Mouse (Mus musculus): ENCODE measurements around the gene Fhit. TPM values are rescaled to one million over a fixed set of nuclear protein-coding genes. Genes with fewer than 3 reads are reported as not detected.

Gene Fhit
- polyA plus RNA-seq, 1 experiment: not detected

DNA sequence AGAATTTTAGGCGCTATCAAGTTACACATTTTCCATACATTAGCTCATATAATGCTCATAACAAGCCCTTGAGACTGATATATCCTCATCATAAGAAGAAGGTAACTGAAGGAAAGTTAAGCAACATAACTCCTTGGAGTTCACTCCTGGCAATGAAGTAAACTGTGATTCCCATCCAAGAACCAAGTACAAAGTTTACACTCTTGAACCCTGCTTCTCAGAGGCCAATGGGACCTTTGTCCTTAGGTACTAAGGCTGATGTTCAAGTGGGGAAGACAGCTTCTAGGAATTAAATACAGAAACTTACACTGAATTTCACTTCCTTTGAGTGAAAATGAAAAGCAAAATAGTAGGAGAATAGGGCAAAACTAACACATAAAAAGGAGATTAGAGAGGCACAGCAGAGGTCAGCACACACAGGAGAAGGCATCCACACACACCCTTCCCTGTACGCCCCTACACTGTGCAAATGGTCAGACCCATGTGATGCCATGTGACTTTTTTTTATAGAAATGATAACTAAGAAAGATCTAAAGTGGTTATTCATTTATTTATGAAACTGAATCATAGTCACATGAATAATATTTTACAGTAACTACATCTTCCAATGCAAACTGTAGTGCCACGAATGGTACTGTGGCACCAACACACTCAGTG, 752.4 kb downstream of the Fhit start:
- Histone ChIP-seq H3K4me1 (ENCODE audit: control insufficient read depth) (no peaks in the 10 kb centered on the region), H3K9me3 (ENCODE audit: control insufficient read depth, low read length) (no peaks in the 10 kb centered on the region), H3K4me3 (replicated peaks) (no peak overlapping the region), H3K36me3 (ENCODE audit: control insufficient read depth) (no peaks in the 10 kb centered on the region), H3K27me3 (ENCODE audit: control insufficient read depth) (no peaks in the 10 kb centered on the region)
- TF ChIP-seq TAL1 (IDR thresholded peaks at IDR 0.05; ENCODE audit: low read length): no peak
- TF ChIP-seq GATA1 (IDR thresholded peaks at IDR 0.05; ENCODE audit: low read length): no peak

DNA sequence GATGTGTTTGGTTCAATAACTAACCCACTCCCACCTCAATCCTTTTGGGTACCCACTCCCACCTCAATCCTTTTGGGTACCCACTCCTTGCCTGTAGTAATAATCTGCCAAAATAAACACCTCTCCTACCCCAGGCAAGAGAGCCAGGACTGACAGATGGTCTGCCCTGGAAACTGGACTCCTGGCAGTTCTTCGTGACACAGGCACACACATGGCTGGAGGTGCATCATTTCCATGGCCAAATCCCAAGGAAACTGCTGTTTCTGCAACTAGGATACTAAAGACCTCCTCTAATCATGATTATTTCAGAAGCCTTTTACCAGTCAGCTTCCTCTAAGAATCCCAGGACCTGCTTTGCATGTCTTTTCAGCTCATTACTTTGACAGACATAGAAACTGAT, 756.5 kb downstream of the Fhit start:
- Histone ChIP-seq H3K4me3 (replicated peaks) (no peak overlapping the region), H3K9me3 (ENCODE audit: control insufficient read depth, low read length) (no peaks in the 10 kb centered on the region), H3K27me3 (ENCODE audit: control insufficient read depth) (no peaks in the 10 kb centered on the region), H3K36me3 (ENCODE audit: control insufficient read depth) (no peaks in the 10 kb centered on the region), H3K4me1 (ENCODE audit: control insufficient read depth) (no peaks in the 10 kb centered on the region)
- TF ChIP-seq GATA1 (IDR thresholded peaks at IDR 0.05; ENCODE audit: low read length) (no peak), TAL1 (IDR thresholded peaks at IDR 0.05; ENCODE audit: low read length) (no peak)

DNA sequence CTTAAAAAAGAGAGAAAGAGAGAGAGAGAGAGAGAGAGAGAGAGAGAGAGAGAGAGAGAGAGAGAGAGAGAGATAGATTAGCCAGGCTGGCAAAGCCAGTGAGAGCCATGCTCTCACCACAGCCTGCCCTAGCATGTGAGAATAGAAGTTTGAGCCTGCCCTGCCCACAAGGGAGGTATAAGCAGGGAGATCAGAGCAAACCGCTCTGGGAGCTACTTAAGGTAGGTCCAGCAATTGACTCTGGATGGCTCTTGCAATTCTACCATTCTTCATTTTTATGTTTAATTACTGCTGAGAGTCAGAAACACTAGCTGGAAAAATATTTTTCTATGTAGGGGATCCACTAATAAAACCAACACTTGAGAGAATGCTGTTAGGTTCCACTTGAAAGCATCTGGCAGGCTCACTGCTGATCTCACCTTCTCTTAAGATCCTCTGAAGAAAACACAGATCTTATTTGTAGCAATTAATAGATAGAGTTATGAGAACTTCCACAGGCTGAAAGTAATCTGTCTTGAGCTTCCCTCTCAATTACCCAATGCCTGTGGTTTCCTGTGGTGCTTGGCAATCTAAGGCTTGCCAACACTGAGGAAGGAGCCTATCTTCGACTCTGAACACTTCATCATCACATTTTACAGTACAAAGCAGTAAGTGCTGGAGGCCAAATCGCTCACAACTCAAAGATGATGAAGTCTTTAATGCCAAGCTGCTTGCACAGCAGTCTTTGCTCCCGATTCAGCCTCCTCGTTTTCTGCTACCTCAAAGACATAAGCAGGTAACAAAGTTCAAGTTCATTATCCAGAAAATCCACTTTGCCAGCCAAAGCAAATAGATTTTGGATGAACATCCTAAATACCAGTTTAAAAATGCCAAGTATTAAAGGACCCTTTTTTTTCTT, 793.8 kb downstream of the Fhit start:
- Histone ChIP-seq H3K36me3 (ENCODE audit: control insufficient read depth) (no peaks in the 10 kb centered on the region), H3K27me3 (ENCODE audit: control insufficient read depth) (no peaks in the 10 kb centered on the region), H3K4me1 (ENCODE audit: control insufficient read depth) (no peaks in the 10 kb centered on the region), H3K9me3 (ENCODE audit: control insufficient read depth, low read length) (no peaks in the 10 kb centered on the region), H3K4me3 (replicated peaks) (no peak overlapping the region)
- no peak for TF ChIP-seq TAL1 (IDR thresholded peaks at IDR 0.05; ENCODE audit: low read length)
- TF ChIP-seq GATA1 (IDR thresholded peaks at IDR 0.05; ENCODE audit: low read length): no peak

- no peak overlapping the region for H3K4me3 ChIP-seq (replicated peaks)
- TF ChIP-seq GATA1 (IDR thresholded peaks at IDR 0.05; ENCODE audit: low read length) (no peak), TAL1 (IDR thresholded peaks at IDR 0.05; ENCODE audit: low read length) (no peak)
- H3K27me3 ChIP-seq (ENCODE audit: control insufficient read depth): no peaks in the 10 kb centered on the region
Measured at GRCm38 (mm10) chr14:10366808-10367207, 795.0 kb downstream of the Fhit start.

GRCm38 (mm10) chr14:10364281-10364680, 797.6 kb downstream of the Fhit start:
- Histone ChIP-seq H3K27me3 (ENCODE audit: control insufficient read depth) (no peaks in the 10 kb centered on the region), H3K4me1 (ENCODE audit: control insufficient read depth) (no peaks in the 10 kb centered on the region), H3K9me3 (ENCODE audit: control insufficient read depth, low read length) (no peaks in the 10 kb centered on the region), H3K36me3 (ENCODE audit: control insufficient read depth) (no peaks in the 10 kb centered on the region), H3K4me3 (replicated peaks) (no peak overlapping the region)
- TF ChIP-seq TAL1 (IDR thresholded peaks at IDR 0.05; ENCODE audit: low read length): no peak
- TF ChIP-seq GATA1 (IDR thresholded peaks at IDR 0.05; ENCODE audit: low read length): no peak

More at GRCm38 (mm10) chr14:10366808-10367207, 795.0 kb downstream of the Fhit start:
- H3K36me3 ChIP-seq (ENCODE audit: control insufficient read depth): no peaks in the 10 kb centered on the region
- H3K9me3 ChIP-seq (ENCODE audit: control insufficient read depth, low read length): no peaks in the 10 kb centered on the region
- H3K4me1 ChIP-seq (ENCODE audit: control insufficient read depth): no peaks in the 10 kb centered on the region

DNA sequence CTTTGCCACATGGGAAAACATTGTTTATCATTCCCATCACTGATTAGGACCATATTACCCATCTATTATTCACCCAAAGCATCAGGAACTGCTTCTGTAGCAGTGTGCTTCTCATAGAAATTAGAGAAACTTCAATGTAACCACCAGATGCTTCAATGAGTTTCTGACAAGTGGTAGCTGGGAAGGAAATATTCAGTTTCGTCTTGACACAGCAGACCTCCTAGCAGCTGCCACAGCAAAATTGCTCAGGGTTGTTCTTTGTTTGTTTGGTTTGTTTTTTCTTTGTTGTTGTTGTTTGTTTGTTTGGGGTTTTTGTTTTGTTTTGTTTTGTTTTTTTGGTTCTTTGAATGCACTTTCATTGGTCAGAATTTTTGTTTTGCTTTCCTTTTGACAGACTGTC, 798.5 kb downstream of the Fhit start:
- Histone ChIP-seq H3K9me3 (ENCODE audit: control insufficient read depth, low read length) (no peaks in the 10 kb centered on the region), H3K36me3 (ENCODE audit: control insufficient read depth) (no peaks in the 10 kb centered on the region)
- no peak for TF ChIP-seq TAL1 (IDR thresholded peaks at IDR 0.05; ENCODE audit: low read length)
- no peak for TF ChIP-seq GATA1 (IDR thresholded peaks at IDR 0.05; ENCODE audit: low read length)

GRCm38 (mm10) chr14:10345905-10346304, 815.9 kb downstream of the Fhit start:
- H3K9me3 ChIP-seq (ENCODE audit: control insufficient read depth, low read length): no peaks in the 10 kb centered on the region
- no peaks in the 10 kb centered on the region for H3K27me3 ChIP-seq (ENCODE audit: control insufficient read depth)
- H3K36me3 ChIP-seq (ENCODE audit: control insufficient read depth): no peaks in the 10 kb centered on the region
- TF ChIP-seq GATA1 (IDR thresholded peaks at IDR 0.05; ENCODE audit: low read length) (no peak), TAL1 (IDR thresholded peaks at IDR 0.05; ENCODE audit: low read length) (no peak)
- H3K4me3 ChIP-seq (replicated peaks): no peak overlapping the region
- no peaks in the 10 kb centered on the region for H3K4me1 ChIP-seq (ENCODE audit: control insufficient read depth)

More for the DNA sequence above, 798.5 kb downstream of the Fhit start:
- Histone ChIP-seq H3K4me1 (ENCODE audit: control insufficient read depth) (no peaks in the 10 kb centered on the region), H3K27me3 (ENCODE audit: control insufficient read depth) (no peaks in the 10 kb centered on the region), H3K4me3 (replicated peaks) (no peak overlapping the region)

DNA sequence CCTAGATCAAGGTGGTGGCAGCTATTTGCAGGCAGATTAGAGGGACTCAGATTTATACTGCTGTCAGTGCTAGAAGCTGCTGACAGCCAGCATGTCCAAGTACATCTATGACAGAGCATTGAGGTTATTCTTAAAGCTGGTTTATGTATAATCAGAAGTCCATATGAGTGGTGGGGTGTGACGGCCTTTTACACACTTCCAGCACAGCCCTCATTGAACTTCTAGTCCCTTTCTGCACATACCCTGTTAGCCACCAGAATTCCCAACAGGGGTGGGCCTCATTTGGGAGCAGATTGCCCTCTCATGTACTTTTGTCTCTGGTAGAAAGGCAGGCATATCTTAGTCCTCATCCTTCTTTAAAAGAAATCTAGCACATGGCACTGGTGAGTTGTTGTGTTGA, 817.8 kb downstream of the Fhit start:
- no peak for TF ChIP-seq TAL1 (IDR thresholded peaks at IDR 0.05; ENCODE audit: low read length)
- no peak for TF ChIP-seq GATA1 (IDR thresholded peaks at IDR 0.05; ENCODE audit: low read length)
- Histone ChIP-seq H3K36me3 (ENCODE audit: control insufficient read depth) (no peaks in the 10 kb centered on the region), H3K4me1 (ENCODE audit: control insufficient read depth) (no peaks in the 10 kb centered on the region), H3K9me3 (ENCODE audit: control insufficient read depth, low read length) (no peaks in the 10 kb centered on the region), H3K27me3 (ENCODE audit: control insufficient read depth) (no peaks in the 10 kb centered on the region), H3K4me3 (replicated peaks) (no peak overlapping the region)

DNA sequence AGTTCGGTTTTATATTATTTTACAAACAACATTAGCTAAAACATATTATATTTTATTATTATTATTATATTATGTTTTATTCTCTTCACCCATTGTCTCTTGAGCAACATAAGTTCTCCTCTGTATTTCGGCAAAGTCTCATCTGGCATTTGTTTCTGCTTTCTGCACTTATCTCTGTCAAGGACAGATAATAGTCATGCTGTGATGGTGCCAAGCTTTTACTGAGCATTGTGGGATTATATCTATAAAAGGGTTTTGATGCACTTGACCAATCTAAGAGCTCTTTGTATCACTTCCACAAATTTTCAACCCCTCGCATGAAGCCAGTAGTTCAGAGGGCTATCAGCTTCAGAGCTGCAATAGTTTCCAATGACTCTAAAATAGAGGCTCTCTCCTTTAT, 845.1 kb downstream of the Fhit start:
- no peak for TF ChIP-seq TAL1 (IDR thresholded peaks at IDR 0.05; ENCODE audit: low read length)
- Histone ChIP-seq H3K27me3 (ENCODE audit: control insufficient read depth) (no peaks in the 10 kb centered on the region), H3K36me3 (ENCODE audit: control insufficient read depth) (no peaks in the 10 kb centered on the region)

More for the DNA sequence above, 845.1 kb downstream of the Fhit start:
- no peak overlapping the region for H3K4me3 ChIP-seq (replicated peaks)
- no peaks in the 10 kb centered on the region for H3K4me1 ChIP-seq (ENCODE audit: control insufficient read depth)
- no peaks in the 10 kb centered on the region for H3K9me3 ChIP-seq (ENCODE audit: control insufficient read depth, low read length)

All from erythroblast, embryonic 14.5 days (primary cell).